Mouse (Mus musculus): ENCODE data around the gene Itpr1. TPM values are rescaled to one million over a fixed set of nuclear protein-coding genes. Genes with fewer than 3 reads are reported as not detected.

Itpr1 gene
- 11.4 and 13.4 TPM in 2 replicates for polyA plus RNA-seq (2012; rRNA removed)

DNA sequence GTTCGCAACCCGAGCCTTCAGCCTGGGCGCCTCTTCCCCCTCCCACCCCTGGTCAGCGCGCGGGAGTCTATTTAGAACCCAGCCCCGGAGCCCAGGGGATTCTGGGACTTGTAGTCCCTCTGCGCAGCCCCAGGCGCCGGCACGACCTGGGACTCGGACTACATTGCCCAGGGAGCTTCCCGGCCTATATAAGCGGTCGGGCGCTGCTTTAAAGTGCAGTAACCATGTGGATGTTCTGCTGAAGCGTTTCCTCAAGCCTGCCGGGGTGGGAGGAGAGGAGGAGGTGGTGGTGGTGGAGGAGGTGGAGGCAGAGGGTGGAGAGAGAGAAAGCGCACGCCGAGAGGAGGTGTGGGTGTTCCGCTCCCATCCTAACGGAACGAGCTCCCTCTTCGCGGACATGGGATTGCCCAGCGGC, at the start of gene Itpr1:
Gene Itpr1 (plus strand): TSS at position 216 of the 415 bp plus-strand sequence.

DNA sequence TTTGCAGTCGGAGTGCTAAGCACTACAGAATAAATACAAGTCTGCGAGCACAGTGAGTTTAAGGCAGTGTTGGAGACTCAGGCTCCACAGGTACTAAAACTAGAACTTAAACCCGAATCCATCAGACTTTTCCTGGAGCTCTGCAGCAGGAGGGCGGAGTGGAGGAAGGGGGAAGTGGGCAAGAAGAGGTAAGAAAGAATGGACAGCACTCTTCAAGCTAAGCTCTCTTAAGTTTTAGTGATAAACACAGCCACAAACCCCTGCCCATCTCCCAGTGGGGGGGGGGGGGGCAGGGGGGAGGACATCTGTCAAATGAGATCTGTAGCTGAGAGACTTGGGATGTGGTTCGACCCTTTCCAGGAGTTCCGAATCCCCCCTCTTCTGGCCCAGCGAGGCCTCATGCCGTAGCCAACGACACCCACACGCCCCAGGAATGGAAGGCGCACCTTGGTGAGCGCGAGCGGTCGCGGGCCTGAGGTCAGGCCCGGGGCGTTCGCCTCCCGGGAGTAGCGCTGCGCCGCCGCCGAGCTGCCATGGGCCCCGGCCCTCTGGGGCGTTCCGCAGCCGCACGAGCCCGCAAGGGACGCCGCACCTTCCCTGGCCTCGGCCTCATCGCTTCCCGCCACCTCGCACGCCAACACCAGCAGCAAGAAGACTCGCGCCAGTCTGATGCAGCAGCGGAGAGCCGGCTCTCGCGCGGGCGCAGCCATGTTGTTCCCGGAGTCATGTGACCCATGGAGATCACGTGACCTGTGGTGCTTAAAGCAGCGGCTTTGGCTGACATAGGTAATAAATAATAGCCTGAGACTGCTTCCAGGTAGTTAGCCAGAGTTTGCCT, 27.8 kb upstream of the Itpr1 start, which contains the start of gene Sumf1:
Gene Sumf1 (minus strand): TSS at position 736 of the 838 bp plus-strand sequence.

Other genes starting within 250 kb of the Itpr1 start
- 5.0 and 6.8 TPM in 2 replicates for gene Setmar, start 148.1 kb upstream of the Itpr1 start, polyA plus RNA-seq (2012; rRNA removed)
- gene Sumf1, start 27.5 kb upstream of the Itpr1 start, polyA plus RNA-seq (2012; rRNA removed) = 12.3 and 18.9 TPM in 2 replicates

Measured in central nervous system, embryonic 11.5 days (tissue).